Mouse (Mus musculus) lung, postnatal 4 days (tissue): ENCODE measurements around the gene Nanos2.

Experiments
- DNase-seq, 2 experiments: peaks; one replicate each; pipeline ENCODE4 v3.0.0; 2021

Gene Nanos2

DNA sequence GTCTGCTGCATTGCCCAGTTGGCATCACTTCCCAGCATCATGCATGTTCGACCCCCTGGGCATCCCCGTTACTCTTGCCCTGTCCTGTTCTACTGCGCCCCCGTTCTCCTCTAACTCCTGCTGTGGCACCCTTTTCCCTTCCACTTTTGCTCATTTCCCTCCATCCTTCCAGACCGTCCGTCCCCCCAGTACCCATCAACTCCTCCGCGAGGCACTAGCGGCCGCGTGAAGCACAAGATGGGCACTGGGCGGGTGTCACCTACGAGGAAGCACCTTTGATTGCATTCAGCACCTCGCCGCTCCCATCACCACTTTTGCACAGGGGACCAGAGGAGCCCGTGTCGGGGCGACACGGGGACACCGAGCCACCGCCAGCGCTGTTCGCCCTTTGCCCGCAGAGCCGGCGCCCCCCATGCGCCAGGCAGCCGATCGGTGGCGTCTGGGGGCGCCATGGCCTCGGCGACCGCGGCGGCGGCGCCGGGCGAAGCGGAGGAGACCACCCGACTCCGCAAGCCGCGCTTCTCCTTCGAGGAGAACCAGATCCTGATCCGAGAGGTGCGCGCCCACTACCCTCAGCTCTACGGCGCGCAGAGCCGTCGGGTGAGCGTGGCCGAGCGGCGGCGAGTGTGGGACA, 4.6 kb downstream of the Nanos2 start:
- peak in 1 of 2 experiments; percentile 31 for DNase-seq

DNA sequence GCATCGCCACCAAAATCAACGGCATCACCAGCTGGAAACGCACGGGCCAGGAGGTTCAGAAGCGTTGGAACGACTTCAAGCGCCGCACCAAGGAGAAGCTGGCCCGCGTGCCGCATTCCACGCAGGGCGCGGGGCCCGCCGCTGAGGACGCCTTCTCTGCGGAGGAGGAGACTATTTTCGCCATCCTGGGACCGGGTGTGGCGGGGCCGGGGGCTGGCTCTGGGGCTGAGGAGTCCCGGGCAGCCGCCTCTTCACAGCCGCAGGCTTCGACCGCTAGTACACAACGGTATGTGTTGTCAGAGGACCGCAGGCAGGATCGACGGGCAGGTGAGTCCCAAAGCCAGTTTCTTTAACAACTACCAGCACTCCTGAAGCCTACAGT, 5.1 kb downstream of the Nanos2 start:
- peak; percentile 33 to 46 for DNase-seq

DNA sequence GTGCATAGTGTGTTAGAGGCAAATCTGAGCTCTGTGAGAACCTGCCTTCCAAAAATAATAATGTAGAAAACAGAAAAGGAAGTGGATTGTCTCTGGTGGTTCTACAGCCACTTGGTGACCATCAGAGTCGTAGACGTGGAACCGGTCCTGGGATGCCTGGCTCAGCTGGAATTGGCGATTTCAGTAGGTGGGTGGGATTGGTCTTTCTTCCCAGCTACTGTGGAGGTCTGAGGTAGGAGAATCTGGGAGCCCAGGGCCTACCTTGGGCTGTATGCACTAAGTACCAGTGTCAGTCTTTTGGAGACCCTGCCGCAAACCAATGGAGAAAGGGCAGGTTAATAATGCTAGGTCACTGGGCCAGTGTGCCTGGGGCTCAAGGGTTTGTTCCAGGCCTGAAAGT, 5.8 kb downstream of the Nanos2 start:
- DNase-seq: no peak

DNA sequence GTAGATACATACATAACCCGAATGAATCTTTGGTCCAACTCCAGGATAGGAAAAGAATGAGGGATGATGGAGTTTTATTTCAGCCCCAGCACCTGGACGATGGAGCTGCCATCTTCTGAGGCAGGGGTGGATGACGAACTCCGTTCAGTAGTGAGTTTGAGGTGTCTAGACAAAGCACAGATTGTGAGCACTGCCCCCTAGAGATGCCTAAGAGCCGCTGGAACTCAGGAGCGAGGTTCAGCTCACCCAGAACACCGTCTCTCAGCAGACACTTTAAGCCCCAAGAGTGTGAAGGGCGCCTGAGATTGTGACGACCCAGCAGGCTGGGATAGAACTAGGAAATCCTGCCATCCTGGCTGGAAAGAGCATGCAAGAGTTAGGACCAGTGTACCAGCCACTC, 11.6 kb downstream of the Nanos2 start:
- no peak for DNase-seq

DNA sequence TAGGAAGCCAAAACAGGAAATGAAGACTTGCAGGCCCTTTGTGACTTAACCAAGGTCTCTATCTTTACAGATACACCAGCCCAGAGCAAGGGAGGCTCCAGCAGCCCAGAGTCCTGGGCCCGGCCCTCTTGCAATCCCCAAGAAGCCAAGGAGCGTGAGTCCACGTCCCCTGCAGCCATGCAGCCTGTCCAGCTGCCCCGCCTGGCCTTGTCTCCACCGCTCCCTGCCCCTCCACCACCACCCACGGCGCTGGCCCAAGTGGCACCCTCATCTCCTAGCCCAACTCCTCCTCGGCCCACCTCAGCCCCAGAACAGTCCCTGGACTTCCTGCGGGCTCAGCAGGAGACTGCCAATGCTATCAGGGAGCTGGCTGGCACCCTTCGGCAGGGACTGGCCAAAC, 13.2 kb downstream of the Nanos2 start:
- no peak for DNase-seq

DNA sequence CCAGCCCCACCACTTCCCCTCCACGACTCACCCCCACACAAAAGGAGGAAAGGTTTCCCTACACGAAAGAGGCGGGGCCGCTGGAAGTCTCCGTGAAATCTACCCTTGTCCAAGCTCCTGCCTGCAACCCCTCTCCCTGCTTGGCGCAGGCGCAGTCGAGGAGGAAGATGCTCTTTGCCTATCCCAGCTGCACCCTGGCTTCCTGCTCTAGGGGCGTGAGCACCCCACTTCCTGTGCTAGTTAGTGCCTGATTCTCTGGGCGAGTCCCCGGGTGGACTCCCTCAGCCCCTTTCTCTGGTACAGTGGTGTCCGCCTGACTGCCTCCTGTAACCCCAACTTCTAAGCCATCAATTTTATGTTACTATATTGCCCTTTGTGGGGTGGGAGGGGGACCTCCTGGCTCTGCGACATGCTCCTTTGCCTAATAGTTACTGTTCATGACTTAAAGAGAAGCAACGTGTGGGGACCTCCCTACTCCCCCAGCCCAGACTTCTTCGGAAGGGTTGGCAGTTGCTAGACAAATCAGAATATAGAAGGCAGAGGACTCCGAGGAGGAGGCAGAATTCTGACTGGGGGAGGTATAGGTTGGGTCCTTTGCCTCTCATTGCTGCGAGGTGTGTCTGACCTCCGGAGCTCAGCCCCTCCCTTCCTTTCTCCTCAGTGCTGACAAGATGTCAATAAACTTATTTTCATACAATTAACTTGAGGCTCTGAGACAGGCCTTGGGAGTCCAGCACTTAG, 14.0 kb downstream of the Nanos2 start:
- peak; percentile 82 to 89 for DNase-seq

DNA sequence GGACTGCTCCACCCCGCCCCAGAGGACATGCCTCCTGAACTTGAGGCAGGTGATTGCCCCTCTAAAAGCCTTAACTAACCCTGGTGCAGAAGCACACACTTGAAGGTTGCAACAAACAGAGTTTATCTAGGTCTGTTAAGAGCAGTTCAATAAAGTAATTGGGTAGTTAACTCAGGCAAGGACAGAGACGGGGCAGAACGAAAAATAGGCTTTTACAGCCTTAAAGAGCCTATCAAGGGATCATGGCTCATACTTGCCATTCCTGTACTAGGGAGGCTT, 14.5 kb downstream of the Nanos2 start:
- DNase-seq: no peak

DNA sequence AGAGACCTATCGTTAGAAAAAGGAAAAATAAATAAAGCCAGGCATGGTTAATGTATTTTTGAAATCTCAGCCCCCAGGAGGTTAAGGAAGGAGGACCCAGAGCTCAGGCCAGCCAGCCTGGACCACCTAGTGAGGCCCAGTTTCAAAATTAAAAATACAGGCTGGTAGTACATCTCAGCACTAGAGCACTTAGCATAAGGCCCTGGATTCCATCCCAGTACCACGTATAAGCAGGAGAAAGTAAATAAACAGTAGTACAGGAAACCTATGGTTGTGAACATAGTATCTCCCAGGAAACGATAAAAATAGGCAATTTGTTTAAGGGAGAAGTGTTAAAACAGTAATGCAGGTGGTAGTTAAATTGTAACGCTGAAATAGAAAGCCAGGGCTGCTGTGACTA, 14.9 kb downstream of the Nanos2 start:
- no peak for DNase-seq

DNA sequence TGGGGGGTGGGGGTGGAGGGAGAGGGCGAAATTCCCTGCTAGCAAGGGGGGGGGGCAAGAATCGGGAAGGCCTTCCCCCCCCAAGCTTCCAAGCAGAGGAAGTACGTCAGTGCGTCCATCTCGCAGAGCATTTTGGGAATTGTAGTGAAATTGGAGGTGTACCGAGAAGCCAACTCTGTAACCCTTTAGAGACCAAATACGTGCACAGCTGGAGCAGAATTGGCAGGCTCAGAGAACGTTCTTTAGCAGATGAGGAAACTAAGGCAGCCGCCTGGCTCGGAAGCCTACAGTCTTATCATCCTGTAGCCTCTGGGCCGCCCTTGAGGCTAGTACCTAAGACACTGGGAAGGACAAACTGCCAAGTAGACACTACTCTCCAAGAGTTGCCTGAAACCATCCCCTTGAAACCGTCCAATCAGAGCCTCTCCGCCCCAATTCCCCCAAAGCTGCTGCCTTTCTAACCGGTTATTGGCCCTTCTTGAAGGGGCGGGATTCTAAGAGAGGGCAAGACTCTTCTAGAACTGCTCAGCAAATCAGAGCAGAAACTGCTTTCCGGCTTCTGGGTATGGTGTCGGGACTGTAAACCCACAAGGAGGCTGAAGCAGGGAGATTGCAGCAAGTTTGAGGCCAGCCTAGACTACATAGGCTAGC, 15.8 kb downstream of the Nanos2 start:
- peak; percentile 73 to 82 for DNase-seq

DNA sequence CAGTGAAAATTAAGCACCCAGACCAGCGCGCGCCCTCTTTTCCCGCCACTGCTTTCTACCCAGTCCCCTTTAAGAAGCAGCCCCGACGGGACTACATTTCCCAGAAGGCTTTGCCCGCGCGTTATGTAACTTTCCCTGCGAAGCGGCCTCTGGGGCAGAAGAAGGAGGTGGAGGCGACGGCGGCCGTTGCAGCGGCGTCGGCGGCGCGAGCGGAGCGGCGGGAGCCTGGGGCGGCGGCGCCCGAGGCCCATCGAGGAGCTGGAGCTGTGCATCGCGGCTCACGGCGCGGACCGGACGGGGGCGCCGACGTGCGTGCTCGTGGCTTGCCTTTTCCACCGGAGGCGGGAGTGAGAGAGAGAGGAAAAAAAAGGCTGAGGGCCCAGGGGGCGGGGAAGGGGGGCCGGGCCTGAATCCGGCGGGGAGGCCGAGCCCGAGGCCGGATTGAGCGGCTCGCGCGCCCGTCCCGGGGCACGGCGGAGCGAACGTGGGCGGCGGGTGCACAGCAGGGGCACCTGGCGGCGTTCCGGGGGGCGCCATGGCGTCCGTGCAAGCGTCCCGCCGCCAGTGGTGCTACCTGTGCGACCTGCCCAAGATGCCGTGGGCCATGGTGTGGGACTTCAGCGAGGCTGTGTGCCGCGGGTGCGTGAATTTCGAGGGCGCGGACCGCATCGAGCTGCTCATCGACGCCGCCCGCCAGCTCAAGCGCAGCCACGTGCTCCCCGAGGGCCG, 16.9 kb downstream of the Nanos2 start, which contains the start of gene Irf2bp1:
Gene Irf2bp1, plus strand, starts transcription at position 143 of the 729 bp plus-strand sequence.
- peak; percentile 95 for DNase-seq

DNA sequence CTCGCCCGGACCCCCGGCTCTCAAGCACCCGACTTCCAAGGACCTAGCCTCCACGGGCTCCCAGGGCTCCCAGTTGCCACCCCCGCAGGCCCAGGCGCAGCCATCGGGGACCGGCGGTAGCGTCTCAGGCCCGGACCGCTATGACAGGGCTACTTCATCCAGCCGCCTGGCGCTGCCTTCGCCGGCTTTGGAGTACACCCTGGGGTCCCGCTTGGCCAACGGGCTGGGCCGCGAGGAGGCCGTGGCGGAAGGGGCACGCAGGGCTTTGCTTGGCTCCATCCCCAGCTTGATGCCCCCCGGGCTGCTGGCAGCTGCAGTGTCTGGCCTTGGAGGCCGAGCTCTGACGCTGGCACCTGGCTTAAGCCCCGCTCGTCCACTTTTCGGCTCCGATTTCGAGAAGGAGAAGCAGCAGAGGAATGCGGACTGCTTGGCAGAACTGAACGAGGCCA, 17.5 kb downstream of the Nanos2 start:
- peak in 1 of 2 experiments; percentile 50 for DNase-seq

DNA sequence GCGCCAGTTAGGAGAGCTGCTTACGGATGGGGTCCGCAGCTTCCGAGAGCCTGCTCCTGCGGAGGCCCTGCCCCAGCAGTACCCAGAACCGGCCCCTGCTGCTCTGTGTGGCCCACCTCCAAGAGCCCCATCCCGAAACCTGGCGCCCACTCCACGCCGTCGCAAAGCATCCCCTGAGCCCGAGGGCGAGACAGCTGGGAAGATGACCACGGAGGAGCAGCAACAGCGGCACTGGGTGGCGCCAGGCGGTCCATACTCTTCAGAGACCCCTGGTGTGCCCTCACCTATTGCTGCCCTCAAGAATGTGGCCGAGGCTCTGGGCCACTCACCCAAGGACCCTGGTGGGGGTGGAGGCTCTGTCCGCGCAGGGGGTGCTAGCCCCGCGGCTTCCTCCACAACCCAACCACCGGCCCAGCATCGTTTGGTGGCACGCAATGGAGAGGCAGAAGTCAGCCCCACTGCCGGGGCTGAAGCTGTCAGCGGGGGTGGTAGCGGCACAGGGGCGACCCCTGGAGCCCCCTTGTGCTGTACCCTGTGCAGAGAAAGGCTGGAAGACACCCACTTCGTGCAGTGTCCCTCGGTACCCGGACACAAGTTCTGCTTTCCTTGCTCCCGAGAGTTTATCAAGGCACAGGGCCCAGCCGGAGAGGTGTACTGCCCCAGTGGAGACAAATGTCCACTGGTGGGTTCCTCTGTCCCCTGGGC, 18.4 kb downstream of the Nanos2 start:
- DNase-seq: no peak

DNA sequence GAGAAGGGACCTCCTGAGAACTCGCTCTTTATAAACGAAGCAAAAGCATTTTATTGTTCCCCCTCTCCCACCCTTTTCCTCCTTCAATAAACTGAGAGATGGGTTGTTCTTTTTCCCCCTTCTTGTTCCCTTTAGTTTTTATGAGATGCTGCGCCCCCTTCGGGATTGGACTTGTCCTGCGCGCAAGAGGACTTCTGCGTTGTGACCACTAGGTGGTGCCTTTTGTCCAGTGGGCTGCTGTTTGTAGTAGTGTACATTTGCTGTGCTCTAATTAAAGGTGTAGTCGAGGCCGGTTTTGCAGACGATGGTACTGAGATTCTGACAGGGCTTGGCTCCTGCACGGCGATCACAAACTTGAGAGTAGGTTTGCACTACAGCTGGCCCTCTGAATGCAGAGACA, 19.3 kb downstream of the Nanos2 start:
- peak; percentile 87 to 91 for DNase-seq

DNA sequence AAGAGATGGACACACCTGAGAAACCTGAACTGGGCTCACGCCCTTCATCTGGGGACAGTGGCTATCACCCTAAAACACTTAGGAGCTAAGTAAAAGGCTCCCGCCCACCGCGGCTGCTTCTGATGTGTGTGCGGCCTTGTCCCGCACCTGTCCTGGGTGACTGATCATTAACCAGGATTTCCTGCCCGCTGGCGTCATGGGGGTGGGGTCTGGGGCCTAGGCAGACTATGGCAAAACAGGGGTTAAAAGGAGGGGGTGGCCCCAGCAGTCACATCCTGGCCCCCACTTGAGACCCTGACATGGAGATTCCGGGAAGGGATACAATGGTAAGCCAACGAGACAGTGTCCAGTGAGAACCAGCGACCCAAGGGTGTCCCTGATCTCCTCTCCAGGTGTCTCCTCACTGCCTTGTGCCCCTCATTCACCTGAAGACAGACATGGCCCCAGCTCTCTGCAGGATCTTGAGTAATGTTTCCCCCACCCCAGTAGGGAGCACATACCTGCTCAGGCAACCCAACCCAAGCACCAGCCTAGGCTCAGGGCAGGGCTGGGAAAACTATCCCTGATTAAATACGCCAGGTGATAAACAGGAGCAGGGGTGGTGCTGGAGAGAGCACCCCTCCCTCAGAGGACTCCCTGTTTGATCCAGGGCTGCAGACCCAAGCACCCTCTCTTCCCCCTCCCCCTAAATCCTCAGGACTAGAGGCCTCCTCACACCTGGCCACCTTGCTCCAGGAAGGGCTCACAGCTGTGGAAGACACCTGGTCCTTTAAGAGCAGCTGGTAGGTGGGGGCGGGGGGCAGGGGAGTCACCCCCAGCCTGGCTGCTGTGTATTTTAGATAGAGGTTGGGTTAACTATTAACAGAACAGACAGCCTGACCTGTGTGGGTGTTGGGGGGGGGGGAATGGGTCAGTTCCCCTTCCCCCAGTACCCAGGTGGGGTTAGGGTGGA, 20.1 kb downstream of the Nanos2 start:
- no peak for DNase-seq

DNA sequence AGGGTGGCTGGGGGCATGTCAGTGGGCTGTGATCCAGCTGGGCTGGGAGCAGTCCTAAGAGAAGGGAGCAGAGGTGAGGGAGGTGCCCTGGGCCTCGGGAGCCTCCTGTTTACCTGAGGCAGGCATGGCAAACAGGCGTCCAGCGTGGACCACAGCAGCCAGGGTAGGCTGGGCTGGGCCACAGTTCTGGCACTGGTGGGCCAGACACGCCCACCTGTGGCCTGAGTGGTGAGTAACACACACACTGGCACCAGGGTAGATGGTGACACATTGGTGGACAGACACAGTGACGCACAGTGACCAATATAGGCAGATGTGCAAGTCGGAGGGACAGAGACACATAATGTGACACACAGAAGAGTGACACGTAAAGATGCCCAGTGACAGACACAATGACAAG, 23.4 kb downstream of the Nanos2 start:
- DNase-seq: no peak

DNA sequence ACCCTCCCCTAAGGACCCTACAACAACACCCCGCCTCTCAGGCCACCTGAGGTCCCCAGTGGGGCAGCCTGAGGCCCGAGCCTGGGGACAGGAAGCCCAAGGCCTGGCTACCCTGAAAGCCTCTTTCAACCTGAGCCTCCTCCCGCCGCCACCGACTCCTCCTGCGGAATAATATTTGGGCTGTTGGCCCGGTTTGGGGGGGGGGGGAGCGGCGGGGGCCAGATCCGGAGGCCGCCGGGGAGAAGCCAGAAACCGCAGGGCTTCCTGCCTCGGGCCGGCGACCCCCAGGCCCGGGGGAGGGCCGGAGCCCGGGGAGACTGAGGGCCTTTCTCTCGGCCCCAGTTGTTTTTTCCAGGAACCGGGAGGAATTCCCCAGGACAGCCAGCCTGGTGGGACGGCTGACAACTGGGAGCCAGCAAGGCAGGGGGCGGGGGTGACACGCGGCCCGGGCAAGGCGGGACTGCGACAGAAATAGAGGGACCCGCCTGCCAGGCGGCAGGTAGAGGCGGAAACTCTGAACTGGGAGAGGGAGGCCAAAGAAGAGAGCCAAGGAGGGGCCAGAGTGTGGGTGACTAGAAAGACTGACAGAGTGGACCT, 24.9 kb downstream of the Nanos2 start:
- peak; percentile 61 to 76 for DNase-seq

DNA sequence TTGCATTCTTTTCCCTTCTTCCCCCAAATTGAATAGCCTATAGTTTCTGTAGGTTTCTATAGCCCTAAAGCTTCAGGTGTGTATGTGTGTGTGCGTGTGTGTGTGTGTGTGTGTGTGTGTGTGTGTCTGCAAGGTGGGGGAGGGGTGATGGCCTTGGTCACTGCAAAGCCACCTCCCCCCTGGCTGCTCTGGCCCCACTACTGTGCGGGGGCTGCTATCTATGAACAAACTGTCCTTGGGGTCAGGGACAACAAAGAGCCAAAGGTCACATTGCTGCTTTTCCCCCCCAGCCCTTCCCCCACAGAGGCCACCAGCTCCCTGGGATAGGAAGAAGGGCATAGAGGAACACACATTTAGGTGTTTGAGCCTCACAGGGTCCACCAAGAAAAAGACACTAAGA, 25.7 kb downstream of the Nanos2 start:
- DNase-seq: no peak

DNA sequence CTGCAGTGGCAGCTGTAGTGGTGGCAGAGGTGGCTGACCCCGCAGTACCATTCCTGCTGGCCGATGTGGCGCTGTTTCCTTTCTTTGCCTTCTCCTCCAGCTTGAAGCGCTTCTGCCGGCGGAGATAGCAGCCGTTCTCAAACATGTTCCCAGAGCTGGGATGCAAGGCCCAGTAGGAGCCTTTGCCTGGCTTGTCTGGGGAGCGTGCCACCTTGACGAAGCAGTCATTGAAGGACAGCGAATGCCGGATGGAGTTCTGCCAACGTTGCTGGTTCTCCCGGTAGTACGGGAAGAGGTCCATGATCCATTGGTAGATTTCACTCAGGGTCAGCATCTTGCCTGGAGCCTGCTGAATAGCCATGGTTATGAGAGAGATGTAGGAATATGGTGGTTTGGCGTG, 27.3 kb downstream of the Nanos2 start:
- no peak for DNase-seq

DNA sequence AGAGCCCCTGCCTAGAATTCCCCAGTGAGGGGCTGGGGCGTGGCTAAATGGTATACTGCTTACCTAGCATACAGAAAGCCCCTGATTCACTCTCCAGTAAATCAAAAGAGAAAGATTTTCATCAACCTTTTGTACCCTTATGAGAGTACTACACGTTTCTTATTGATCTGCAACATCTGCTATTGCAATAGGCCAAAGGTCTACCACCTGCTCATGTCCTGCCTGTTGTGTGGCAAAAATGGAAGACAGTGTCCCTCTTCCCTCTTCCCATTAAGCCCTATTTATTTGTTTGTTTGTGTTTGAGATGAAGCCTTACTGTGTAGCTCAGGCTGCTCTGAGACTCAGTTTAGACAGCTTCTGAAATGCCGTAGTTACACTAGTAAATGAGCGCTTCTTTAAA, 28.8 kb downstream of the Nanos2 start:
- DNase-seq: no peak

DNA sequence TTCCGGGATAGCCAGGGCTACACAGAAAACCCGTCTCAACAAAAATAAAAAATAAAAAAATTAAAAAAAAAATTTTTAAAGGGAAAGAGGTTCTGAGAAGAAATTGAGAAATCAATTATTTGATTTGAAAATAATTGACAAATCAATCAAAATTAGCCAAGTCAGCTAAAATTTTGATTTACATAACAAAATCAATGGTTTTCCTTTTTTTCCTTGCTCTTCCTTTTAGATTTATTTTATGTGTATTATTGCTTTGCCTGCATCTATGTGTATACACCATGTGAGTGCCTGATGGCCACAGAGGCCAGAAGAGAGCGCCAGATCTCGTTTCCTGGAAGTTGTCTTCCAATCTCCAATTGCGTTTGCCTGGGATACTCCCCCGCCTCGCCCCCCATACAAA, 30.7 kb downstream of the Nanos2 start:
- peak in 1 of 2 experiments; percentile 3 for DNase-seq

DNA sequence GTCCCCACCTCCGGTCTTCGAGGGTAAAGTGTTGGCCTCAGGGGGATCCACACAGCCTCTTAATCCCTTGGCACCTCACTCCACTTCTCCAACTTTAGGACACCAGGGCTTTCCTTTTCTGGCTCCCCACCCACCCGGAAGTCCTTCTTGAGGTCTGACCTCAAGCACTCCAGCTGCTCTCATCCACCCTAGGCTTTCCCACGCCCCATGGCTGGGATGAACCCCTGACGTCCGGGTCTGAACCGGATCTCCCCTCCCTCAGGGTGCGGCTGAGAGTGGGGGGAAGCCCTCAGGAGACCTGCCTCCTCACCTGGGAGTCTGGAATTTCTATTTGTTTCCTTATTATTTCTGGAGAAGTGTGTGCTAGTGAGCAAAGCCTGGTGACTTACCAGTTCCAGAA, 33.8 kb downstream of the Nanos2 start:
- no peak for DNase-seq
